Mouse (Mus musculus) retina, embryonic 14.5 days (tissue): ENCODE measurements around the gene Efcab7.

Experiments
- DNase-seq: peaks from one replicate; pipeline ENCODE4 v3.0.0-alpha.2; 2015; ENCODE audit warnings: low spot score

Gene Efcab7

GRCm38 (mm10) chr4:99944606-99945005, 115.6 kb downstream of the Efcab7 start:
- DNase-seq, result no peak

DNA sequence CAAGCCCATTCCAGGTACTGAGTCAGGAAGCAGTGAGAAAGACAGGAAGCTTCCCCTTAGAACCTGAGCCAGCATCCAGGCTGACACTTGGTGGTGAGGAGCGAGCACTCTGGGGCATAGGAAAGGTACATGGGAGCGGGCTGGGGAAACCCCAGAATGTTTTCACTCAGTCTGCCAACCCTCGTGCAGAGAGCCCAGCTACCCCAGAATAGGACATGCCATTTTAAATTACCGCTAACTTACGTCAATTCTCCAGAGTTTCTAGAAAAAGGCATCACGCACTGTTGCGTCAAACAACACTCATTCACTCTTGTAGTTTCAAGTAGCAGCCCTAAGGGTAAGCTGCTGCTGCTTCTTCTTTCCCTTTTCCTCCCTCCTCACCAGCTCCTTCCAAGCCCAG, 116.0 kb downstream of the Efcab7 start:
- no peak for DNase-seq

DNA sequence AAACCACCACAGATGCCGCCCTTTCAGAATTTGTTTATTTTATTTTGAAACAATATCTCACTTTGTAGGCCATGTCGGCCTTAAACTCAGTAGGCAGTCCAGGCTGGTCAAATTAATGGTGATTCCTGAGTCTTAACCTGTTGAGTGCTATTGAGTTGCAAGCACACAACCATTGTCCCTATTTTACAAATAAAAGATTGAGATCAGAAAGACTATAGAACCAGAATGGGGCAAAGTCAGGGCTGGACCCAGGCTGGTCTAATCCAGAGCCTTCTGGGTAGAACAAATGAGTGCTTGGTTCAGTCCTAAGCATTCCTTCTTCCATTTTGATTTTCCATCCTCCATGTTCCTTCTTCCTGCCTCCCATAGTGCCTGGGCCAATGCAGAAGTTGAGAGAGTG, 117.5 kb downstream of the Efcab7 start:
- no peak for DNase-seq

DNA sequence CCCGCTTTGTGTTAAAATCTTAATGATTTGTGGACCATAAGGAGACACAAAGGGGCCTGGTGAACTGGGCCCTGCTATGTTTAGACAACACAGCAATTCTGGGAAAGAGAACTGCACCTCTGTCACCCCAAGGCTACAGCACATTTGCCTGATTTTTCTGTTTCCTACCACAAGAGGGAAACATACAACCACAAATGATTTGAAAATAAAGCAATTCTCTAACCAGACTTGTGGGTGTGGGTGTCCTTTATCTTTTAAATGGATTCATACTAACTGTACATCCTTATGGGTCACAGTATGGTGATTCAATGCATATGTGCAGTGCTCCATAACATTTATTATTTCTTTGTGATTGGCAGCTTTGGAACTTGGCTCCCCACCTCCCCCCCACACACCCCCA, 118.2 kb downstream of the Efcab7 start:
- DNase-seq, result peak; percentile 68

DNA sequence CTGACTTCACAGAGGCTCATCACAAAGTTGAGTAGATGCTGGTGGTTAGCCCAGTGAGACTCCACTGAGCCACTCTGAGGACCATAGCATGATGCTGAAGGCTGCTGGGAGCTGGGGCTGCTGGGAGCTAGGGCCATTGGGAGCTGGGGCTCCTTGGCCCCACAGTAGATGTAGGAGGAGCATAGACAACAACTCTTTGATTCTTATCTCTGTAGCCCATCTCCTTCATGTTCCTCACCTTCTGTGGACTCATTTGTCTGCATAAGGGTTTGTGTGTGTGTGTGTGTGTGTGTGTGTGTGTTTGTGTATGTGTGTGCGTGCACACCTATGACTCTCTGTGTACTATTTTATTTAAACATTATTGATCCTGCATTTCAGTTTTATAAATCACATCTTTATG, 118.9 kb downstream of the Efcab7 start:
- no peak for DNase-seq

GRCm38 (mm10) chr4:99953904-99954303, 124.9 kb downstream of the Efcab7 start:
- DNase-seq, result no peak

DNA sequence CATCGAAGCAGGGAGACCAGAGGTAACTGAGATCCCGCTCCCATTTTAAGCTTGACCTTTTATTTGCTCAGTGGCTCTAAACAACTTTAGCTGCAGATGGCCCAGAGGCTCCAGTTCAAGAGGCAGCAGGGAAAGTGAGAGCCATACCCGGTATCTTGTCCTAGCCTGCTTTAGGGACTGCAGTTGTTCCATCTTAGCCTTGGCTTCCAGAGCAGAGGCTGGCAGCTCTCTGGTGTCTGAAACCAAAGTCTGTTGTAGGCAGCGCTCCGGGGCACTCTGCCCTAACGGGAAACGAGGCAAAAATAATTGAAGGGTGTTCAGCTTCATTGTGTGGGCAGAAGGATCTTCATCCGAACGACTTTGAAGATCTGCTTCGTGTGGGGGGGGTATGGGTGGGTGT, 126.4 kb downstream of the Efcab7 start:
- no peak for DNase-seq

DNA sequence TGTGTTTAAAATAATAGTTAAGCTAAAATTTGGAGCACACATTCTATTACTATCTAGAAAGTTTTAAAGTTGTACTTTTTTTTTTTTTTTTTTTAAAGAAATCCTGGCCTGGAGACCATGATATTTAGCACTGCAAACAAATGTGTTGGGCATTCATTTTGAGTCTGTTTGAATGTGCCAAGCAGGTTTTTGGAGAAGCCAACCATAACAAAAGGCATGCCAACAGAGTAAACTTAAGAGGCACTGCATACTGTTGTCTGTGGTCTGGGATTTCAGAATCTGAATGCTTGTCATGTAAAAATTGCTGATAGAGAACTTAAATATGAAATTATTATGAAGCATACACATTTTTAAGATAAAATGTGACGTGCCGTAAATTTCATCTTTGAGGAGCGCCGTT, 128.2 kb downstream of the Efcab7 start:
- no peak for DNase-seq

DNA sequence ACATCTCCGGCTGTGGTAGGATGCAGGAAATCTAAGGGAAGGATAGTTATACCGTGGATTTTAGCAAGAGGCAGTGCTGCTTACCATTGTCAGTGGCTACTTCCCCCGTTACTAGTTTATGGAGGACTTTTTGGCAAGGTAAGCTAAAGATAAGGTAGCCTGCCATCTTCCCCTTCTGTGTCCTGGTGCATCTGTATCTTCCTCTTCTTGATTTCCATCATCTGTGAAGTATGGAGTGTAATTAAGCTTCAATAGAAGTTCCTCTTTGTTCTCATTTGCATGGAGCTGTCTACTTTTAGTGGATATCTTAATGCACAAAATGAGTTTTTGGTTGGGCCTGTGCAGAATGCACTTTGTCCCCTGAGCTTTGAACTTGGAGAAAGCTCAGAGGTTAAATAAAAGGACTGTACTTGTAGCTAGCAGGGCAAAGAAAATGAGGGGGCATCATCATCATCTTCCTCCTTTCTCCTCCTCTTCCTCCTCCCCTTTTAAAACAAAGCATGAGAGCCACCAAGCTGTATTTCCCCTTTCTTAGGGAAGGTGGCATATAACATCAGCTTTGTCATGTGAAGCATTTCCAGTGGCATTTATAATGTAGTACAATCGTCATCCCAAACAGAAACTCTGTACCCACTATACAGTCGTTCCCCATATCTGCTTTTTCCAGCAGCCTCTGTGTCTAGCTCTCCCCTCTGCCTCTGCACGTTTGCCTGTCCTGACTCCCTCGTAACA, 129.3 kb downstream of the Efcab7 start:
- no peak for DNase-seq

GRCm38 (mm10) chr4:99959308-99959707, 130.3 kb downstream of the Efcab7 start:
- no peak for DNase-seq
